ENCODE assay signal across 19 mouse cellular contexts in genomic region chr6:149324242-149324633, GRCm38 (mm10). TPM values are rescaled to one million over a fixed set of nuclear protein-coding genes. Genes with fewer than 3 reads are reported as not detected.
DNase-seq lines count a peak whose midpoint lies in the region; ATAC-seq and TF ChIP-seq lines count a peak whose summit lies in the region.
"Had no signal": no experiment of that assay in that cellular context is flagged by ENCODE, and none has a peak within 500 bp of the region (broad histone marks: within the 10 kb centered on the region; RNA-seq: fewer than 3 reads in every experiment).

No protein-coding gene starts in this region.

- no peaks in the 10 kb centered on the region for H3K4me1 ChIP-seq in heart, embryonic 15.5 days (replicated peaks)
- no peaks in the 10 kb centered on the region for H3K4me1 ChIP-seq in heart, embryonic 10.5 days
- peaks cover 5 to 12% of the 10 kb centered on the region in 2 experiments for H3K4me1 ChIP-seq in MEL (ENCODE audit: control insufficient read depth in 1 of 2, insufficient read depth in 2 of 2, low read length in 2 of 2)
- H3K4me1 ChIP-seq: embryonic facial prominence, embryonic 10.5 days; forebrain, embryonic 13.5 days; hindbrain, embryonic 13.5 days had no signal

- H3K36me3 ChIP-seq in heart, embryonic 15.5 days: peaks cover 75% of the 10 kb centered on the region
- peaks cover 90% of the 10 kb centered on the region for H3K36me3 ChIP-seq in heart, embryonic 10.5 days
- H3K36me3 ChIP-seq in MEL (ENCODE audit: control insufficient read depth in 1 of 2, insufficient read depth in 2 of 2, low read length in 2 of 2) (peaks cover 17 to 33% of the 10 kb centered on the region in 2 experiments), myocyte (ENCODE audit: control insufficient read depth, insufficient read depth) (peaks cover 87% of the 10 kb centered on the region)

- H3K4me3 ChIP-seq in heart, embryonic 15.5 days: no peak overlapping the region
- H3K4me3 ChIP-seq in heart, embryonic 10.5 days: no peak overlapping the region
- H3K4me3 ChIP-seq in MEL (ENCODE audit: control insufficient read depth in 1 of 2, insufficient read depth in 1 of 2, low read depth in 2 of 2, low read length in 2 of 2): peak overlapping the region in 1 of 2 experiments; percentile 5; a peak in 1 of 4 replicates
- no peak overlapping the region for H3K4me3 ChIP-seq in myocyte
- H3K4me3 ChIP-seq: embryonic facial prominence, embryonic 10.5 days; forebrain, embryonic 13.5 days; heart, adult 2 months; hindbrain, embryonic 13.5 days had no signal

- WGBS in heart, embryonic 15.5 days: 91% methylated on average over 6 of the region's 6 CpGs
- 94% methylated on average over 6 of the region's 6 CpGs for WGBS in heart, embryonic 10.5 days

- no peak for DNase-seq in heart, embryonic 10.5 days (ENCODE audit: low spot score)
- DNase-seq in MEL (ENCODE audit: low read depth, low spot score): no peak
- DNase-seq in cerebellum, adult 18-20 months: no peak
- no peak for DNase-seq in T-cell, adult 2 months (ENCODE audit: low spot score)
- DNase-seq: adrenal gland, postnatal 10 days; cerebellum, adult 11-12 months; cerebellum, adult 9-11 months; cerebellum, postnatal 36 days; forebrain, postnatal 0 days; gastrocnemius, postnatal 14 days; heart, adult 2 months; heart, postnatal 14 days had no signal

- TF ChIP-seq RAD21 in MEL (IDR thresholded peaks at IDR 0.05; ENCODE audit: low read depth, low read length): no peak

- TF ChIP-seq POLR2A in MEL (IDR thresholded peaks at IDR 0.05; ENCODE audit: control insufficient read depth in 1 of 2, insufficient read depth in 1 of 2, low read depth in 1 of 2, low read length in 2 of 2, poor library complexity in 1 of 2) (no peak), myocyte (IDR thresholded peaks at IDR 0.05; ENCODE audit: insufficient read length, low read depth) (no peak)

- H3K27me3 ChIP-seq in heart, embryonic 15.5 days: no peaks in the 10 kb centered on the region
- no peaks in the 10 kb centered on the region for H3K27me3 ChIP-seq in heart, embryonic 10.5 days (ENCODE audit: insufficient read depth, poor library complexity, severe bottlenecking)
- H3K27me3 ChIP-seq in MEL (ENCODE audit: control insufficient read depth in 1 of 2, insufficient read depth in 2 of 2, low read length in 2 of 2): no peaks in the 10 kb centered on the region
- H3K27me3 ChIP-seq in myocyte (ENCODE audit: control insufficient read depth, insufficient read depth, insufficient read length): no peaks in the 10 kb centered on the region
- H3K27me3 ChIP-seq: forebrain, embryonic 13.5 days; hindbrain, embryonic 13.5 days had no signal

- no peak for ATAC-seq in heart, embryonic 15.5 days (replicated peaks; ENCODE audit: insufficient number of reproducible peaks, insufficient read depth, low FRiP score, low read depth)
- ATAC-seq in common myeloid progenitor, adult 5-6 weeks (replicated peaks; ENCODE audit: low read depth, poor library complexity, severe bottlenecking): peak; percentile 30; the same call in 1 of the 2 replicates
- ATAC-seq: forebrain, embryonic 13.5 days; forebrain, postnatal 0 days; hindbrain, postnatal 0 days had no signal

- H3ac ChIP-seq in myocyte (ENCODE audit: control insufficient read depth, insufficient read length): no peak overlapping the region

- no peak for TF ChIP-seq CTCF in MEL (IDR thresholded peaks at IDR 0.05 in 2 of 3, conservative IDR thresholded peaks at IDR 0.05 in 1 of 3; ENCODE audit: control insufficient read depth in 1 of 3, insufficient read depth in 1 of 3, low read depth in 2 of 3, low read length in 3 of 3, poor library complexity in 1 of 3, severe bottlenecking in 1 of 3)

- H3K9me3 ChIP-seq in heart, embryonic 15.5 days (replicated peaks): no peaks in the 10 kb centered on the region
- no peaks in the 10 kb centered on the region for H3K9me3 ChIP-seq in heart, embryonic 10.5 days
- H3K9me3 ChIP-seq in MEL (replicated peaks; ENCODE audit: insufficient read depth, low read length): no peaks in the 10 kb centered on the region
- H3K9me3 ChIP-seq: embryonic facial prominence, embryonic 10.5 days; forebrain, embryonic 13.5 days; hindbrain, embryonic 13.5 days had no signal

- H3K79me2 ChIP-seq in MEL (ENCODE audit: control insufficient read depth, insufficient read depth, low read length, poor library complexity) (no peaks in the 10 kb centered on the region), myocyte (ENCODE audit: control insufficient read depth, insufficient read depth) (peaks cover 13% of the 10 kb centered on the region)

- no peak overlapping the region for H3K9ac ChIP-seq in heart, embryonic 15.5 days
- H3K9ac ChIP-seq in MEL (ENCODE audit: control insufficient read depth, low read depth, low read length, poor library complexity, severe bottlenecking): no peak overlapping the region
- H3K9ac ChIP-seq: forebrain, embryonic 13.5 days; forebrain, postnatal 0 days; hindbrain, embryonic 13.5 days had no signal

- H3K4me2 ChIP-seq in heart, embryonic 15.5 days: no peak overlapping the region
- H3K4me2 ChIP-seq in myocyte (ENCODE audit: low read depth): peak overlapping the region; percentile 8
- H3K4me2 ChIP-seq: forebrain, embryonic 13.5 days; hindbrain, embryonic 13.5 days had no signal

- peak; percentile 32 to 84; a peak in 3 of 4 replicates for TF ChIP-seq EP300 in MEL (IDR thresholded peaks at IDR 0.05; ENCODE audit: low read depth in 1 of 2, low read length in 2 of 2)

- 0 out of 2 replicates have a peak overlapping the region, but pooled peaks have one; percentile 2 for H3K27ac ChIP-seq in heart, embryonic 15.5 days
- H3K27ac ChIP-seq in heart, embryonic 10.5 days: no peak overlapping the region
- peak overlapping the region; percentile 69 for H3K27ac ChIP-seq in MEL (ENCODE audit: control insufficient read depth, low read depth, low read length)
- H3K27ac ChIP-seq: embryonic facial prominence, embryonic 10.5 days; forebrain, embryonic 13.5 days; heart, adult 2 months; hindbrain, embryonic 13.5 days; hindbrain, postnatal 0 days had no signal

TF ChIP-seq in MEL, 35 proteins besides CTCF, POLR2A, EP300 and RAD21:
- TF ChIP-seq RCOR1 (IDR thresholded peaks at IDR 0.05; ENCODE audit: low read depth, low read length) (peak; percentile 36; the same call in 1 of the 2 replicates), GATA1 (IDR thresholded peaks at IDR 0.05; ENCODE audit: low read depth, low read length) (peak; percentile 76), ZMIZ1 (IDR thresholded peaks at IDR 0.05; ENCODE audit: low read depth, low read length) (no peak), GABPA (IDR thresholded peaks at IDR 0.05; ENCODE audit: low read depth, low read length) (no peak), TBP (IDR thresholded peaks at IDR 0.05; ENCODE audit: low read depth, low read length) (peak; percentile 92), ZKSCAN1 (IDR thresholded peaks at IDR 0.05; ENCODE audit: low read depth, low read length) (no peak), MEF2A (IDR thresholded peaks at IDR 0.05; ENCODE audit: extremely low read depth, insufficient replicate concordance, low read depth, low read length, poor library complexity, severe bottlenecking) (no peak), MAX (IDR thresholded peaks at IDR 0.05; ENCODE audit: low read length) (no peak), TAL1 (IDR thresholded peaks at IDR 0.05; ENCODE audit: low read length) (peak; percentile 52), CHD1 (IDR thresholded peaks at IDR 0.05; ENCODE audit: low read depth, low read length) (no peak), TCF12 (IDR thresholded peaks at IDR 0.05; ENCODE audit: low read depth, low read length) (peak; percentile 89)

TF ChIP-seq in myocyte, 11 proteins besides CTCF, POLR2A, EP300 and RAD21:
- no peak for TF ChIP-seq MAX (IDR thresholded peaks at IDR 0.05; ENCODE audit: low read depth)
- TF ChIP-seq CEBPB (IDR thresholded peaks at IDR 0.05; ENCODE audit: insufficient read depth, poor library complexity, severe bottlenecking): no peak
- TF ChIP-seq POLR2AphosphoS2 (IDR thresholded peaks at IDR 0.05; ENCODE audit: insufficient read length, low read depth): no peak
- TF ChIP-seq USF1 (IDR thresholded peaks at IDR 0.05; ENCODE audit: low read depth): no peak
- no peak for TF ChIP-seq MYOD1 (IDR thresholded peaks at IDR 0.05; ENCODE audit: control insufficient read depth in 1 of 3, insufficient read length in 2 of 3, low read depth in 2 of 3)
- no peak for TF ChIP-seq TCF3 (IDR thresholded peaks at IDR 0.05; ENCODE audit: insufficient read length, low read depth)
- no peak for TF ChIP-seq SRF (IDR thresholded peaks at IDR 0.05; ENCODE audit: control insufficient read depth, insufficient read length, low read depth)
- no peak for TF ChIP-seq TCF12 (IDR thresholded peaks at IDR 0.05; ENCODE audit: insufficient read depth, poor library complexity, severe bottlenecking)

RNA-seq across cellular contexts. Expression of gene Resf1, which starts 15.0 kb away (rescaled TPM):
- 25.5 and 26.2 TPM in 2 replicates for polyA plus RNA-seq in heart, embryonic 15.5 days (2015; fragmentation: Nextera tagmentation; extraction: Ambion mirVana)
- 28.3 and 45.5 TPM in 2 replicates for polyA plus RNA-seq in heart, embryonic 10.5 days (2016; fragmentation: Nextera tagmentation; extraction: Ambion mirVana)
- total RNA-seq in MEL (2012; rRNA removed): 12.8 and 12.9 TPM in 2 replicates
- polyA plus RNA-seq in MEL (2012; ENCODE audit: insufficient read depth in 1 of 2, insufficient read length in 2 of 2, low read depth in 1 of 2, low replicate concordance in 2 of 2, missing spikeins in 1 of 2) (100 to 1,000 TPM in 1 of 2 experiments, 10 to 100 TPM in 1; 20.4 to 103 TPM), myocyte (2012; fragmentation: generic; extraction: Trizol) (8.2 TPM)
- 70.1 and 72.9 TPM in 2 replicates for total RNA-seq in common myeloid progenitor, adult 5-6 weeks (2017)
